Mouse (Mus musculus): ENCODE data around the gene Hoxa6.

DNA sequence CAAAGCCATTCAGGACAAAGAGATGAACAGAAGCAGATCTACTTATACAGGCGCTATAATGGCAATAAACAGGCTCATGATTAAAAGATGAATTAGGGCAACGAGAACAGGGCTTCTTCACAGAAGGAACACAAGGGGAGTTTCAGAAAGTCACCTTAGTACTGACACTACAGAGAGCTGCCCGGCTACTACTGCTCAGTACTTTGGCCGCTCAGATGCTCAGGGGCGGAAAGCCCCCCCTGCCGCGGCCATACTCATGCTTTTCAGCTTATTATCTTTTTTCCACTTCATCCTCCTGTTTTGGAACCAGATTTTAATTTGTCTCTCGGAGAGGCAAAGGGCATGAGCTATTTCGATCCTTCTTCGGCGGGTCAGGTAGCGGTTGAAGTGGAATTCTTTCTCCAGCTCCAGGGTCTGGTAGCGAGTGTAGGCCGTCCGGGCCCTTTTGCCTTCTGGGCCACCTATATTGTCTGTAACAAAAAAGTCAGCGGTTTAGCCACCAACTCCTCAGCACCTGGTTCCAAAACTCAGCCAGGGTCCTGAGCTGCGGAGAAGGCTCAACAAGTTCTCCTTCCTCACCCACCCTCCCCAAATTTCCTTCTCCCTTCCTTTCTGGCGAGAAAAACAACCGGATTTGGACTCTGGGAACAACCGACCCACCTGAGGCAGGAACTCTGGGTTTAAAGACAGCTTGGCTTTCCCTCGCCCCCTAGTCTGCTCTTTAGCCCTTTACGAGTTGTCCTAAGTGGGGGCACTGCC is 6.0 kb downstream of the Hoxa6 start:
- TF ChIP-seq POLR2A (IDR thresholded peaks at IDR 0.05; ENCODE audit: low read depth, low read length) (no peak), CTCF (IDR thresholded peaks at IDR 0.05; ENCODE audit: extremely low read depth, insufficient read length, insufficient replicate concordance, low read depth, low read length) (no peak)
